Mouse (Mus musculus) kidney, adult 2 months (tissue): ENCODE data around the gene Tmem116.

Experiments
- CTCF ChIP-seq: fragments of 200-500 bp; conservative IDR thresholded peaks from 2 replicates; pipeline ENCODE4 v1.5.1; 2011; ENCODE audit warnings: low read depth, mild to moderate bottlenecking, control low read depth, low read length, moderate library complexity, mixed read lengths; ENCODE audit not compliant: insufficient read depth, insufficient read length
- POLR2A ChIP-seq: fragments of 200-500 bp; IDR thresholded peaks from one replicate; pipeline ENCODE4 v1.6.1; 2011; ENCODE audit warnings: low read depth, low read length, control low read depth

GRCm38 (mm10) chr5:121462171-121462502, 10.4 kb downstream of the Tmem116 start:
- TF ChIP-seq CTCF = no peak
- TF ChIP-seq POLR2A = no peak
